Mouse (Mus musculus) ES-CJ7 (cell line): ENCODE measurements at regions not wholly inside any gene's neighbourhood (a gene's known extent, or its start where the extent isn't known, plus 50 kb on each side); places are given as distances from the start of the nearest gene placed in this dataset.
"Not testable (repeated sequence)": the region's sequence is repeated elsewhere in the genome, so short reads cannot be mapped to it uniquely, and the experiment has no call there.

Experiments used
- DNase-seq: peaks from one replicate; pipeline ENCODE4 v3.0.0; 2011; ENCODE audit warnings: low read depth, low spot score

- DNase-seq, result no peak
Observed at GRCm38 (mm10) chr9:4994549-4995141, 198.6 kb upstream of the Gria4 start.

- not testable (repeated sequence) for DNase-seq
Observed at GRCm38 (mm10) chr9:4979401-4979800, 183.4 kb upstream of the Gria4 start.

GRCm38 (mm10) chr9:4977537-4977936 is 181.5 kb upstream of the Gria4 start:
- DNase-seq, result peak; percentile 4

- DNase-seq, result no peak
Observed at GRCm38 (mm10) chr9:4975073-4975472, 179.0 kb upstream of the Gria4 start.

GRCm38 (mm10) chr9:4931861-4932260 is 135.8 kb upstream of the Gria4 start:
- not testable (repeated sequence) for DNase-seq

GRCm38 (mm10) chr9:4930362-4930761 is 134.3 kb upstream of the Gria4 start:
- DNase-seq, result no peak

- DNase-seq, result no peak
Observed at GRCm38 (mm10) chr9:4910543-4910942, 114.5 kb upstream of the Gria4 start.

GRCm38 (mm10) chr9:4885479-4885878 is 89.4 kb upstream of the Gria4 start:
- DNase-seq, result no peak
